Mouse (Mus musculus) limb, embryonic 14.5 days (tissue): ENCODE results near the gene Gatd1. TPM values are rescaled to one million over a fixed set of nuclear protein-coding genes. Genes with fewer than 3 reads are reported as not detected.

ENCODE experiments used
- ATAC-seq: fragments of 200-750 bp; cut with Nextera tagmentation; 2 replicates; pipeline ENCODE4 v1.8.0; 2017; ENCODE audit warnings: low read depth, moderate number of reproducible peaks, moderate TSS enrichment; ENCODE audit not compliant: low FRiP score
- DNase-seq: peaks from one replicate; pipeline ENCODE4 v3.0.0-alpha.2; 2015; ENCODE audit warnings: low spot score
- H3K27ac ChIP-seq: fragments of 300-500 bp; sonication (generic); replicated peaks from 2 replicates; pipeline ENCODE4 v1.5.1; 2014; ENCODE audit warnings: low read depth, mild to moderate bottlenecking, low read length, moderate library complexity, mixed read lengths
- H3K27me3 ChIP-seq: fragments of 300-500 bp; sonication (generic); 2 replicates; pipeline ENCODE4 v1.6.1; 2014; ENCODE audit warnings: low read length, mixed read lengths; ENCODE audit not compliant: control insufficient read depth, insufficient read depth
- H3K36me3 ChIP-seq: fragments of 300-500 bp; sonication (generic); 2 replicates; pipeline ENCODE4 v1.6.1; 2014; ENCODE audit warnings: mild to moderate bottlenecking, low read length, moderate library complexity, mixed read lengths; ENCODE audit not compliant: control insufficient read depth, insufficient read depth
- H3K4me1 ChIP-seq: fragments of 300-500 bp; sonication (generic); 2 replicates; pipeline ENCODE4 v1.6.1; 2014; ENCODE audit warnings: antibody characterized with exemption, low read length, mixed read lengths; ENCODE audit not compliant: control insufficient read depth, insufficient read depth
- H3K4me2 ChIP-seq: fragments of 300-500 bp; sonication (generic); replicated peaks from 2 replicates; pipeline ENCODE4 v1.6.1; 2014; ENCODE audit warnings: low read depth, mild to moderate bottlenecking, low read length, moderate library complexity; ENCODE audit not compliant: severe bottlenecking
- H3K4me3 ChIP-seq: fragments of 300-500 bp; sonication (generic); replicated peaks from 2 replicates; pipeline ENCODE4 v1.5.1; 2014; ENCODE audit warnings: low read length
- H3K9ac ChIP-seq: fragments of 300-500 bp; sonication (generic); 2 replicates; pipeline ENCODE4 v1.6.1; 2014; ENCODE audit warnings: mild to moderate bottlenecking, low read depth, low read length, moderate library complexity; ENCODE audit not compliant: severe bottlenecking
- H3K9me3 ChIP-seq: fragments of 300-500 bp; sonication (generic); 2 replicates; pipeline ENCODE4 v1.6.1; 2016; ENCODE audit warnings: low read length; ENCODE audit not compliant: control insufficient read depth
- POLR2A ChIP-seq: fragments of 200-500 bp; IDR thresholded peaks from 2 replicates; pipeline ENCODE4 v1.8.0; 2012; ENCODE audit warnings: inconsistent platforms, mild to moderate bottlenecking, moderate library complexity, borderline replicate concordance; ENCODE audit not compliant: insufficient read depth, insufficient read length; ENCODE audit errors: extremely low read depth
- WGBS: fragments of 180-500 bp; shearing (Covaris S2); extraction: QIAGEN DNeasy Blood & Tissue Kit; methylation state at CpG from one replicate; pipeline ENCODE4 v1.1.7; 2014; 5-methylcytosine and 5-hydroxymethylcytosine counted together
- polyA plus RNA-seq, 2 experiments: library from polyadenylated mRNA; depleted of rRNA in 1 of 2; stranded (reverse) in 1 of 2; unstranded in 1 of 2; fragments of >200 nt; fragmentation: Nextera tagmentation in 1 of 2; extraction: Ambion mirVana in 1 of 2; gene quantifications; 2 replicates each; pipeline versions ENCODE4 v1.2.1 to v1.2.3; 2012 to 2014

Gatd1 gene
- polyA plus RNA-seq, 2 experiments, result 49.0 to 92.3 TPM

- peaks cover 7% of the 10 kb centered on the region for H3K36me3 ChIP-seq
- no peak overlapping the region for H3K4me3 ChIP-seq
- H3K27ac ChIP-seq, result no peak overlapping the region
- no peak for DNase-seq
- TF ChIP-seq POLR2A, result no peak
- peaks cover 38% of the 10 kb centered on the region for H3K27me3 ChIP-seq
- ATAC-seq, result no peak
- no peaks in the 10 kb centered on the region for H3K9me3 ChIP-seq
- WGBS, result 89% methylated on average over 17 of the region's 17 CpGs
- H3K4me1 ChIP-seq, result peaks cover 13% of the 10 kb centered on the region; the same call in 1 of the 2 replicates
- H3K4me2 ChIP-seq, result no peak overlapping the region
- no peak overlapping the region for H3K9ac ChIP-seq
Observed at GRCm38 (mm10) chr7:141459301-141459711, 45.4 kb upstream of the Gatd1 start.

- Histone ChIP-seq H3K27ac (no peak overlapping the region), H3K27me3 (peaks cover 31% of the 10 kb centered on the region), H3K36me3 (peaks cover 7% of the 10 kb centered on the region), H3K9me3 (no peaks in the 10 kb centered on the region), H3K4me1 (peaks cover 13% of the 10 kb centered on the region; the same call in 1 of the 2 replicates), H3K4me3 (no peak overlapping the region), H3K4me2 (no peak overlapping the region), H3K9ac (no peak overlapping the region)
- 90% methylated on average over 11 of the region's 11 CpGs for WGBS
- DNase-seq, result no peak
- no peak for TF ChIP-seq POLR2A
- ATAC-seq, result no peak
Observed at GRCm38 (mm10) chr7:141458661-141459060, 44.7 kb upstream of the Gatd1 start.

GRCm38 (mm10) chr7:141457986-141458660, 44.2 kb upstream of the Gatd1 start:
- WGBS, result 72% methylated on average over 15 of the region's 15 CpGs
- no peak for TF ChIP-seq POLR2A
- H3K9ac ChIP-seq, result no peak overlapping the region
- H3K36me3 ChIP-seq, result peaks cover 7% of the 10 kb centered on the region
- no peak for ATAC-seq
- peaks cover 26% of the 10 kb centered on the region for H3K27me3 ChIP-seq
- no peaks in the 10 kb centered on the region for H3K9me3 ChIP-seq
- no peak overlapping the region for H3K4me3 ChIP-seq
- H3K4me1 ChIP-seq, result peaks cover 13% of the 10 kb centered on the region; the same call in 1 of the 2 replicates
- H3K4me2 ChIP-seq, result no peak overlapping the region
- H3K27ac ChIP-seq, result no peak overlapping the region
- DNase-seq, result no peak

- 93% methylated on average over 14 of the region's 14 CpGs for WGBS
- no peak for ATAC-seq
Observed at GRCm38 (mm10) chr7:141457236-141457635, 43.3 kb upstream of the Gatd1 start.

GRCm38 (mm10) chr7:141456739-141457138, 42.8 kb upstream of the Gatd1 start:
- H3K4me2 ChIP-seq, result no peak overlapping the region

More at GRCm38 (mm10) chr7:141457236-141457635, 43.3 kb upstream of the Gatd1 start:
- H3K4me1 ChIP-seq, result peaks cover 13% of the 10 kb centered on the region; the same call in 1 of the 2 replicates
- H3K27me3 ChIP-seq, result peaks cover 17% of the 10 kb centered on the region
- H3K9ac ChIP-seq, result no peak overlapping the region
- DNase-seq, result no peak
- H3K4me3 ChIP-seq, result no peak overlapping the region
- no peaks in the 10 kb centered on the region for H3K9me3 ChIP-seq
- H3K4me2 ChIP-seq, result no peak overlapping the region
- peaks cover 9% of the 10 kb centered on the region for H3K36me3 ChIP-seq
- no peak for TF ChIP-seq POLR2A
- no peak overlapping the region for H3K27ac ChIP-seq

More at GRCm38 (mm10) chr7:141456739-141457138, 42.8 kb upstream of the Gatd1 start:
- DNase-seq, result no peak
- 87% methylated on average over 6 of the region's 6 CpGs for WGBS
- H3K4me3 ChIP-seq, result no peak overlapping the region
- H3K9ac ChIP-seq, result no peak overlapping the region
- H3K9me3 ChIP-seq, result no peaks in the 10 kb centered on the region
- peaks cover 8% of the 10 kb centered on the region; the same call in 1 of the 2 replicates for H3K4me1 ChIP-seq
- peaks cover 12% of the 10 kb centered on the region for H3K27me3 ChIP-seq
- peaks cover 14% of the 10 kb centered on the region for H3K36me3 ChIP-seq
- no peak for ATAC-seq
- TF ChIP-seq POLR2A, result no peak
- no peak overlapping the region for H3K27ac ChIP-seq
